Mouse (Mus musculus): ENCODE data around the gene Jdp2.
"Not testable (repeated sequence)": the region's sequence is repeated elsewhere in the genome, so short reads cannot be mapped to it uniquely, and the experiment has no call there.

Gene Jdp2

DNA sequence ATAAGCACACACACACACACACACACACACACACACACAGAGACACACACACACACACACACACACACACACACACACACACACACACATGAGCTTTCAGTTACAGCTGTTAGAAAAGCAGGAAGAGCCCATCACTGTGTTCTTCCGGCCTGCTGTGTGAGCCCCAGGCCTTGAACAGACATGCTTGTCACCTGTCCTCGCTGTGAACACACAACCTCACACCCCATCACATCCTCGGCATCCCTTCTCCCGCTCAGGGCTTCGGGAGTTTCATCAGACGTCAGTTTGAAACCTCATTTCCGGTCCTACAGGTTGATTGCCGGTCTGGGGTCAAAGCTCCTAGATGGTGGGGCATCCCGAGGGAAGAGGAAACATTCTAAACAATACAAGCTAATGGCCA, 39.1 kb downstream of the Jdp2 start:
- no peak for DNase-seq (ENCODE audit: low read depth, low spot score)

GRCm38 (mm10) chr12:85638541-85639325, 39.9 kb downstream of the Jdp2 start:
- DNase-seq (ENCODE audit: low read depth, low spot score): peak; percentile 62

DNA sequence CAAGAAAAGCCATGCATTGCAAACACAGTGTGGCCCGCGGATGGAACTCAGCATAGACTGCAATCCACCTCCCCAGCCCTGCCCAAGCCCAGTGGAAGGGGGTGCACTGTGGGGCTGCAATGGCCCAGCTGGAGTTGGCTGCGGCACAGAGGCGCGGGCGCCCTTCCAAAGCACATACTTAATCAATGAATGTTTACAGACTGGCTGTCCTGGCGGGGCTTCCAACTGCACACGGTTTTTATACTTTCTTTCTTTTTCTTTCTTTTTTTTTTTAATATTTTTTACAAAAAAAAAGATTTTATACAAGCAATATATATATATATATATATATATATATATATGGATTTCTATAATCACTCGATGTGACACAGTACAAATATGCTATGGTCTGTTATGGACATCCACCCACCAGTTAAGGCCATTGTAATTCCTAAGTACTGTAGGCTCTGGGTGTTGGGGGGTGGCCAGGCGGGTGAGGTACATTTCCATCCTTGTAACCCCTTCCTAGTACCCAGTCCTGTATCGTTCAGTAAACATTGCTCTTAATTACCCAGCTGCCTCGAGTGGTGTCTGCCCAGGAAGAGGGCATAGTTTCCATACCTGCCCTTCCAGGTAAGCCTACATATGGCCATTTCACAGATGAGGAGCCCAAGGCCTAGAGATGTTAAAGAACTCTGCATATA, 40.6 kb downstream of the Jdp2 start:
- no peak for DNase-seq (ENCODE audit: low read depth, low spot score)

DNA sequence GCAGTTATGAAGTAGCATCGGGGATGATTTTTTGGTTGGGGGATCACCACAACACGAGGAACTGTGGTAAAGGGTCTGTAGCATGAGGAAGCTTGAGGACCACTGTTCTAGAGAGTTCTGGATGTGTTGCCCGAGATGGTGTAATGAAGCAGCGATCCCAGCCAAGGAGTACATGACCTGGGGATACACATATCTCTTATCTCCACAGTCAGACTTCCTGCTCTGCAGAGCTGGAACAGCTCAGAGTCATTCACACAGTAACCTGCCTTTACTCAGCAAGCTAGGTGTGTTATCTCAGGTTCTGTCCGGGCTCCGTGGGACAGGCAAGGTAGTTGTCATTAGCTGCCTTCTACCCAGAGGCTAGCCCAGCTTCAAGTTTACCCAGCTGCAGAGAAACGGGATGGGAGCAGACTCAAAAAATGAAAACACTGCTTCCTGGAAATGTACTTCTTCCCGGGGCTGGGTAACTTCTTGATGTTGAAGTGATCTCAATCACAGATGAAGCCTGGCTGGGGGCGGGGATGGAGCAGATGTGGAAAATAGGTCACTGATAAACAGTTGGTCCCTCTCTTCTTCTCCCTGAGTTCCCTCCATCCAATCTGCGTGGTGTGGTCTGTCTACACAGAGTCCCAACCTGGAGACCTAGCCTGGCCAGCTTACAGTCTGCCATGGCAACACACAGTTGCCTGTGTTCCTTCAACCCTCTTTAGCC, 42.2 kb downstream of the Jdp2 start:
- no peak for DNase-seq (ENCODE audit: low read depth, low spot score)

- DNase-seq (ENCODE audit: low read depth, low spot score): no peak
Observed at GRCm38 (mm10) chr12:85641564-85641931, 42.7 kb downstream of the Jdp2 start.

GRCm38 (mm10) chr12:85643735-85644134, 44.9 kb downstream of the Jdp2 start:
- DNase-seq (ENCODE audit: low read depth, low spot score): no peak

GRCm38 (mm10) chr12:85645664-85646063, 46.8 kb downstream of the Jdp2 start:
- DNase-seq (ENCODE audit: low read depth, low spot score): peak; percentile 62

DNA sequence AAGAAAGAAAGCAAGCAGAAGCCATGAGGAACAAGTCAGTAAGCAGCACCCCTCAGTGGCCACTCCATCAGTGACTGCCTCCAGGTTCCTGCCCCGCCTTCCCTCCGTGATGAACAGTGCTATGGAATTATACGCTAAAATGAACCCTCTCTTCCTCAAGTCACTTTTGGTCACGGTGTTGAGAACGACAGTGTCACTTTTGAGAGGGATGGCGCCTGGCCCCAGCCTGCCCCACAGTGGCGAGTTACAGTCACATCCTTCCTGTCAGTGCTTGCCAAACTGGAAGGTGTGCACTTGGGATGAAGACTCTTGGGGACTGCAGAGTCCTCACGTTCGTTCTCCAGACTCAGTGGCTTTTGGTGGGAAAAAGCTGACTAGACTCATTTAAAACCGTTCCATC, 48.5 kb downstream of the Jdp2 start:
- DNase-seq (ENCODE audit: low read depth, low spot score): peak; percentile 46

DNA sequence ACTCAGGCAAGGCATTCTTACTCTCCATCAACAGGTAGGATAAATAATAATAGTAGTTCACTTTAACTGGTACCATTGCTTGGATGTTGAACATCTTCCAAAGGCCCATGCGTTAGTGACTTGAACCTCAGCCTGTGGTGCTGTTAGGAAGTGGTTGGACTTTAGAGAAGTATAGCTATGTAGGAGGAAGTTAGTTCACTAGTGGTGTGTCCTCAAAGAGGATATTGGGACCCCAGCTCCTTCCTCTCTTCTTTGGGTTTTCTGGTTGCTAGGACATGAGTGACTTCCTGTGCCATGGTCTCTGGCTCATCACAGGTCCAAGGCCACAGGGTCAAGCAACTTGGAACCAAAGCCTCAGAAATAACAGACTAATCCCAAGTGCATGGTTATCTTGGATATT, 49.1 kb downstream of the Jdp2 start:
- no peak for DNase-seq (ENCODE audit: low read depth, low spot score)

- no peak for DNase-seq (ENCODE audit: low read depth, low spot score)
Observed at GRCm38 (mm10) chr12:85659319-85659718, 60.5 kb downstream of the Jdp2 start.

DNA sequence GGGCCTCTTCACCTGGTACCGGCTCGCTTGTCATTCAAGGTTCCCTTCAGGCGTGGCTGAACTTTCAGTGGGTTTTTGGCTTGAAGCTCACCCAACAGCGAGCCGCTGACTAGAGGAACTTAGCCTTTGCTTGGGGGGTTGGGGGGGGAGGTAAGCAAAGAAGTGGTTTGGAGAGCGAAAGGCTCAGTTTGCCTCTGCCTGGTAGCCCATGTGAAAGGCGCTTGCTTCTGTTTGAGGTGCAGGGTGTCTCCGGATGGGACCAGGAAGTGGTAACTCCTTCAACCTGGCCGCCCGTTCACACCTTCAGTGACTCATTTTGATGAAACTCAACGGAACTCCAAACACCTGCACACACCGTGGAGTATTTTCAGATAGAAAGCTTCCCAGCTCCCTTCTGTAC, 62.0 kb downstream of the Jdp2 start:
- no peak for DNase-seq (ENCODE audit: low read depth, low spot score)

GRCm38 (mm10) chr12:85662232-85662631, 63.4 kb downstream of the Jdp2 start:
- DNase-seq (ENCODE audit: low read depth, low spot score): not testable (repeated sequence)

GRCm38 (mm10) chr12:85662896-85663295, 64.1 kb downstream of the Jdp2 start:
- DNase-seq (ENCODE audit: low read depth, low spot score): peak; percentile 84

GRCm38 (mm10) chr12:85666112-85666511, 67.3 kb downstream of the Jdp2 start:
- no peak for DNase-seq (ENCODE audit: low read depth, low spot score)

DNA sequence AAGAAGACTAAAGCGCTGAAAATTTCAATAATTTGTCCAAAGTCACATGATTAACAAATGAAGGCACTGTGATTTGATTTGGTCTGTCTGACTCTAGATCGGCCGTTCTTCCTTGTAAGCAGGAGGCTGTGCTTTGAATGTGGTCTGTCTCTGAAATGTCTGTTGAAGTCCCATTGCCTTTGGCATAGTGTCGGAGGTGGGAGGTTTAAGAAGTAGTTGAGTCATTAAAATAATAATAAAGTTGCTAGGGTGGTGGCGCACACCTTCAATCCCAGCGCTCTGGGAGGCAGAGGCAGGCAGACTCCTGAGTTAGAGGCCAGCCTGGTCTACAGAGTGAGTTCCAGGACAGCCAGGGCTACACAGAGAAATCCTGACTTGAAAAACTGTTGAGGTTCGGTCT, 68.2 kb downstream of the Jdp2 start:
- DNase-seq (ENCODE audit: low read depth, low spot score): peak; percentile 59

GRCm38 (mm10) chr12:85668696-85669095, 69.9 kb downstream of the Jdp2 start:
- DNase-seq (ENCODE audit: low read depth, low spot score): no peak

- no peak for DNase-seq (ENCODE audit: low read depth, low spot score)
Observed at GRCm38 (mm10) chr12:85670080-85670479, 71.3 kb downstream of the Jdp2 start.

DNA sequence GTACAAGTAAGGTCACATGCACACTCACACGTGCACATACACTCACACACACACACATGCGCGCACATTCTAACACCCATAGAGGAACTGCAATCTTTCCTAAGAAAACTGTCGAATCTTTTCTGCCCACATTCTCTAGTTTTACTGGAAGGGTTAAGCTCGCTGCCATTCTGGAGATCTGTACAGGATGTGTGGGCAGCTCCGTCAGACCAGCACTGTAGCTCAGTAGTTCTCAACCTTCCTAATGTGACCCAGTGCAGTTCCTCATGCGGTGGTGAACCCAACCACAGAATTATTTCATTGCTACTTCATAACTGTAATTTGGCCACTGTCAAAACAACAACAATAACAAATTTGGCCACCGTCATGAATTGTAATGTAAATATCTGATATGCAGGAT, 75.1 kb downstream of the Jdp2 start:
- no peak for DNase-seq (ENCODE audit: low read depth, low spot score)

- DNase-seq (ENCODE audit: low read depth, low spot score): no peak
Observed at GRCm38 (mm10) chr12:85679117-85679516, 80.3 kb downstream of the Jdp2 start.

- DNase-seq (ENCODE audit: low read depth, low spot score): no peak
Observed at GRCm38 (mm10) chr12:85679808-85680207, 81.0 kb downstream of the Jdp2 start.

GRCm38 (mm10) chr12:85682328-85682727, 83.5 kb downstream of the Jdp2 start:
- peak; percentile 70 for DNase-seq (ENCODE audit: low read depth, low spot score)

DNA sequence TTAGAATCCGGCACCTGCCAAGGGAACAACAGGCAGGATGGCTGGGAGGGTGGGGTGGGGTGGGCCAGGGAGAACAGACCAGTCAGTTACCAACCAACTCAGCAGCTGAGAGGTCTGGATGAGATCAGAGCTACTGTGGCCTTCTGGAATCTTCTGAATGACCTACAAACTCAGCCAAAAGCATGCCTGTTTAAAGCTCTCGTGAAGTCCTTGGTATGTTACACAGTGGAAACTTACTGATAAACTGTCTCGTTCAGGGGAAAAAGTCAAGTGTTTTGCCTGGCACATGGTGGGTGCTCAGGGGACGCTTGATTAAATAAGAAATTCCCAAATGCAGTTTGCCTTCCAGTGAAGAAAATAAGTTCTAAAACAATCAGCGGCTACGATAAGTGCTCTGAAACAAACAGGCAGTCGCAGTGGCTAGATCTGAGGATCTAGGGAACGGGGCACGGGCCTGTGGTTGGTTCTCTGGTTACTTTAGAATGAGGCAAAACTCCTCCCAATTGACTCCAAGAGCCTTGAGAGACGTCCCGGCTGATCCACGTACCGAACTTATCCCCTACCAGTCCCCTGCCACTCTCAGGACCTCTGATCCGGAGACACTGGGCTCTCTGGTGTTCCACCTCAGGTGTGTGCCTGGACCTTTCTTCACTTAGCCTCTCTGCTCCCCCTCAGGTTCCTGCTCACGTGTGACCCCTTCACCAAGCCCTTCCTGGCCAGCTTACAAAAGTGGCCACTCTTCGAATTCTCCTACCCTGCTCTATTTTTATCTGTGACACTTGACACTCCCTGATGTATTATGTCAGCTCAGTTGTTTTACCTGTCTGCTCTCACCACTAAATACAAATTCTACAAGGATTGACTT, 85.8 kb downstream of the Jdp2 start:
- DNase-seq (ENCODE audit: low read depth, low spot score): no peak
